In genomic region chr7:57387341-57387654, GRCm38 (mm10) we compare ENCODE assay signal across 8 mouse cellular contexts. TPM values are rescaled to one million over a fixed set of nuclear protein-coding genes. Genes with fewer than 3 reads are reported as not detected.
DNase-seq lines count a peak whose midpoint lies in the region; ATAC-seq and TF ChIP-seq lines count a peak whose summit lies in the region.

No protein-coding gene starts in this region.

- intact Hi-C loops in left cerebral cortex, postnatal 4 days (cut with DNase I): loop anchor here (5.0 kb wide), 2 partner anchors 440 to 1095 kb away; no protein-coding TSS in a partner anchor

- H3K9ac ChIP-seq in heart, embryonic 13.5 days: peak overlapping the region; percentile 71; the same call in 1 of the 2 replicates
- H3K9ac ChIP-seq in forebrain, embryonic 14.5 days (ENCODE audit: low read length): peak overlapping the region; percentile 67
- H3K9ac ChIP-seq in limb, embryonic 15.5 days: 0 out of 2 replicates have a peak overlapping the region, but pooled peaks have one; percentile 28

- no peak for TF ChIP-seq CTCF in E14TG2a.4 (conservative IDR thresholded peaks at IDR 0.05; ENCODE audit: low read length)

- peaks cover 59% of the 10 kb centered on the region for H3K27me3 ChIP-seq in heart, embryonic 13.5 days (replicated peaks)
- peaks cover 44% of the 10 kb centered on the region for H3K27me3 ChIP-seq in E14TG2a.4 (ENCODE audit: insufficient read depth, low read length)
- H3K27me3 ChIP-seq in forebrain, embryonic 14.5 days (replicated peaks; ENCODE audit: control insufficient read depth, insufficient read depth, low read length): no peaks in the 10 kb centered on the region
- peaks cover 29% of the 10 kb centered on the region for H3K27me3 ChIP-seq in limb, embryonic 15.5 days

- H3K27ac ChIP-seq in heart, embryonic 13.5 days (replicated peaks): no peak overlapping the region
- no peak overlapping the region for H3K27ac ChIP-seq in forebrain, embryonic 14.5 days (ENCODE audit: low read depth, low read length)
- no peak overlapping the region for H3K27ac ChIP-seq in limb, embryonic 15.5 days

- H3K9me3 ChIP-seq in heart, embryonic 13.5 days: no peaks in the 10 kb centered on the region
- no peaks in the 10 kb centered on the region for H3K9me3 ChIP-seq in E14TG2a.4 (ENCODE audit: low read length)
- no peaks in the 10 kb centered on the region for H3K9me3 ChIP-seq in forebrain, embryonic 14.5 days (replicated peaks; ENCODE audit: control insufficient read depth, low read length)
- H3K9me3 ChIP-seq in limb, embryonic 15.5 days: no peaks in the 10 kb centered on the region

- peak overlapping the region; percentile 93 for H3K4me2 ChIP-seq in heart, embryonic 13.5 days
- H3K4me2 ChIP-seq in forebrain, embryonic 14.5 days (ENCODE audit: low read length): peak overlapping the region; percentile 92
- peak overlapping the region; percentile 91 for H3K4me2 ChIP-seq in limb, embryonic 15.5 days

- 24% methylated on average over 6 of the region's 6 CpGs for WGBS in heart, embryonic 13.5 days
- 15% methylated on average over 6 of the region's 6 CpGs for WGBS in forebrain, embryonic 14.5 days
- 17% methylated on average over 6 of the region's 6 CpGs for WGBS in limb, embryonic 15.5 days

- H3K4me1 ChIP-seq in heart, embryonic 13.5 days: peaks cover 7% of the 10 kb centered on the region; the same call in 1 of the 2 replicates
- H3K4me1 ChIP-seq in E14TG2a.4 (replicated peaks; ENCODE audit: low read depth, low read length): no peaks in the 10 kb centered on the region; the same call in 1 of the 2 replicates
- H3K4me1 ChIP-seq in forebrain, embryonic 14.5 days (ENCODE audit: control insufficient read depth, insufficient read depth, low read length): 0 out of 2 replicates have a peak, but pooled peaks cover 2% of the 10 kb centered on the region
- H3K4me1 ChIP-seq in limb, embryonic 15.5 days: peaks cover 11% of the 10 kb centered on the region

- DNase-seq in heart, postnatal 4 days: no peak
- DNase-seq in forebrain, embryonic 14.5 days (ENCODE audit: low spot score): no peak
- DNase-seq in cerebellum, postnatal 25 days: no peak
- DNase-seq in left cerebral cortex, postnatal 4 days: no peak
- DNase-seq in spleen, adult 12 weeks (ENCODE audit: low spot score): no peak

- no peak for ATAC-seq in heart, embryonic 13.5 days (ENCODE audit: extremely low read depth, insufficient number of reproducible peaks, low FRiP score, low TSS enrichment)
- ATAC-seq in forebrain, embryonic 14.5 days: no peak
- ATAC-seq in limb, embryonic 15.5 days (ENCODE audit: insufficient number of reproducible peaks, low FRiP score, low TSS enrichment, low read depth): no peak

- peak overlapping the region; percentile 62 for H3K4me3 ChIP-seq in heart, embryonic 13.5 days
- H3K4me3 ChIP-seq in E14TG2a.4 (replicated peaks; ENCODE audit: low read length): peak overlapping the region; percentile 83
- peak overlapping the region; percentile 61 for H3K4me3 ChIP-seq in forebrain, embryonic 14.5 days (ENCODE audit: low read depth, low read length)
- H3K4me3 ChIP-seq in limb, embryonic 15.5 days: peak overlapping the region; percentile 51

- no peaks in the 10 kb centered on the region for H3K36me3 ChIP-seq in heart, embryonic 13.5 days
- no peaks in the 10 kb centered on the region for H3K36me3 ChIP-seq in E14TG2a.4 (ENCODE audit: insufficient read depth, low read length)
- H3K36me3 ChIP-seq in forebrain, embryonic 14.5 days (ENCODE audit: control insufficient read depth, insufficient read depth, low read length): no peaks in the 10 kb centered on the region
- no peaks in the 10 kb centered on the region for H3K36me3 ChIP-seq in limb, embryonic 15.5 days

RNA-seq across cellular contexts. Expression of gene Gabrg3, which starts 0.3 kb away (rescaled TPM):
- 0.36 and 0.68 TPM in 2 replicates for polyA plus RNA-seq in heart, embryonic 13.5 days (2015; fragmentation: Nextera tagmentation; extraction: Ambion mirVana)
- under 1 TPM; 0.23 to 0.48 TPM for total RNA-seq in heart, postnatal 4 days (2021)
- polyA plus RNA-seq in forebrain, embryonic 14.5 days (2014; fragmentation: Nextera tagmentation; extraction: Ambion mirVana): 2.2 and 3.1 TPM in 2 replicates
- 0.66 and 1.3 TPM in 2 replicates for polyA plus RNA-seq in limb, embryonic 15.5 days (2015; fragmentation: Nextera tagmentation; extraction: Ambion mirVana)
- total RNA-seq in left cerebral cortex, postnatal 4 days (2021): 10 to 100 TPM; 21.4 to 22.0 TPM

RNA-seq across cellular contexts. Expression of gene Gabrb3, which starts 32.2 kb away (rescaled TPM):
- 1.1 and 1.3 TPM in 2 replicates for polyA plus RNA-seq in heart, embryonic 13.5 days (2015; fragmentation: Nextera tagmentation; extraction: Ambion mirVana)
- 1 to 10 TPM; 1.5 to 2.3 TPM for total RNA-seq in heart, postnatal 4 days (2021)
- polyA plus RNA-seq in forebrain, embryonic 14.5 days (2014; fragmentation: Nextera tagmentation; extraction: Ambion mirVana): 32.7 and 42.2 TPM in 2 replicates
- 0.92 and 1.4 TPM in 2 replicates for polyA plus RNA-seq in limb, embryonic 15.5 days (2015; fragmentation: Nextera tagmentation; extraction: Ambion mirVana)
- total RNA-seq in left cerebral cortex, postnatal 4 days (2021): 100 to 1,000 TPM; 195 to 225 TPM

Comparison
In these comparisons a context has a peak if more than half of its experiments do, and no peak if none do; other contexts are left out.
1. RNA of gene Gabrb3, which starts 32.2 kb away (polyA plus RNA-seq): 32.7 to 42.2 TPM in forebrain, embryonic 14.5 days; 0.92 to 1.4 TPM in limb, embryonic 15.5 days and 1.1 to 1.3 TPM in heart, embryonic 13.5 days; every median in the first group is over 10 times any median in the second.
2. Peak in every context shown above with its lines, with median percentiles within 50 percentile points of each other: H3K4me2 ChIP-seq, H3K4me3 ChIP-seq and H3K9ac ChIP-seq.